Mouse (Mus musculus): ENCODE data around the gene Stat6.

DNA sequence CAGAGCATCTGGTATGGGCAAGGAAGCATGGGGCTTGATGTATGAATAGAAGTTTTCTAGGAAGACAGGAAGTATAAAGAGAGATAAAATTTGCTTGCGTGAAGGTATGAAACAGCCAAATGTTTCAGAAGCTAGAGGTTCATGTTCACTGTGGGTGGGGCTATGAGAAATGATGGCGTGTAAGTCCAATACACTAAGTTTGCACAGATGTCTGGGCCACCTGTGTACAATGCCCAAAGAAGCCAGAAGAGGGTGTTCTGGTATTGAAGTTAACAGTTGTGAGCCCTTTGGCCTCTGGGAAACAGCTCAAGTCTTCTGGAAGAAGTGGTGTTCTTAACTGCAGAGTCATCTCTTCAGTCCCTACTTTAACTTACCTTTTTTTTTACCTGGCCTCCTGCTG, 27.4 kb downstream of the Stat6 start:
- TF ChIP-seq CTCF (IDR thresholded peaks at IDR 0.05; ENCODE audit: low read depth, low read length) (no peak), POLR2A (IDR thresholded peaks at IDR 0.05; ENCODE audit: insufficient read depth, low read length) (no peak), EP300 (IDR thresholded peaks at IDR 0.05; ENCODE audit: insufficient read depth, low read depth, low read length) (no peak)

Data from ES-Bruce4 (cell line).